Mouse (Mus musculus): ENCODE data around the gene Gm45021.

DNA sequence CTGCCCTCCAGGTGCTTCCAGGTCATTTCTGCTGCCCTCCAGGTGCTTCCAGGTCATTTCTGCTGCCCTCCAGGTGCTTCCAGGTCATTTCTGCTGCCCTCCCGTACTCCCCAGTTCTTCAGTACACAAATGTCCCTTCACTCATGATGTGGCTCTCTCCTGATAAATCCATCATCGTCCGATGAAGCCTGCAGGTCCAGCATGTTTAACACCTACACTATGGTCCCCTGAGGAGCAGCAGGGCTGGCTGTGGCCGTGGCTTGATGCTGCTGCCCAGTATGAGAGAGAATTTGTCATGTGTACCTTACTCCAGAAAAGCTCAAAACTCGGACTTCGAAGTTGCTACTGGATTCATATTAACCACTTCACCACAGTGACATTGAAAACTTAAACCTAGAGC, 52.0 kb downstream of the Gm45021 start:
- TF ChIP-seq POLR2A (IDR thresholded peaks at IDR 0.05; ENCODE audit: insufficient read depth, low read length) (no peak), CTCF (IDR thresholded peaks at IDR 0.05; ENCODE audit: low read depth, low read length) (no peak)

Data from ES-Bruce4 (cell line).